Mouse (Mus musculus) lung, postnatal 4 days (tissue): ENCODE data around the gene Ipmk.

Experiments used
- DNase-seq, 2 experiments: peaks; one replicate each; pipeline ENCODE4 v3.0.0; 2021

The Ipmk gene

DNA sequence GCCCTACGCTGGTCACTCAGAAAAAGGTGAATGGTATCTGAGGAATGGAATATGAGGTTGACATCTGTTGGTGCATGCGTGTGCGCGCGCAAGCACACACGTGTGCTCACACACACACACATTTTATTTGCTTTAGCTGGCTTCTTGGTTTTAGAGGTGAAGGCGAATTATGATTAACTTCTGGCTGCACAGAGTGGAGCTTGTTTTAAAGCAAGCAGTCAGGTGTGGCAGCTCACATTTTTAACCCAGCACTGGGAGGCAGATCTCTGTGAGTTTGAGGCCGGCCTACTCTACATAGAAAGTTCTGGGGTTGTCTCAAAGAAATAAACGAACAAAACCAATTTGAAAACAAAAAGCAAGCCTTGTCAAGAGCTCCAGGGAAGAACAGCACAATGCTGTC is 6.3 kb upstream of the Ipmk start:
- DNase-seq, result no peak

DNA sequence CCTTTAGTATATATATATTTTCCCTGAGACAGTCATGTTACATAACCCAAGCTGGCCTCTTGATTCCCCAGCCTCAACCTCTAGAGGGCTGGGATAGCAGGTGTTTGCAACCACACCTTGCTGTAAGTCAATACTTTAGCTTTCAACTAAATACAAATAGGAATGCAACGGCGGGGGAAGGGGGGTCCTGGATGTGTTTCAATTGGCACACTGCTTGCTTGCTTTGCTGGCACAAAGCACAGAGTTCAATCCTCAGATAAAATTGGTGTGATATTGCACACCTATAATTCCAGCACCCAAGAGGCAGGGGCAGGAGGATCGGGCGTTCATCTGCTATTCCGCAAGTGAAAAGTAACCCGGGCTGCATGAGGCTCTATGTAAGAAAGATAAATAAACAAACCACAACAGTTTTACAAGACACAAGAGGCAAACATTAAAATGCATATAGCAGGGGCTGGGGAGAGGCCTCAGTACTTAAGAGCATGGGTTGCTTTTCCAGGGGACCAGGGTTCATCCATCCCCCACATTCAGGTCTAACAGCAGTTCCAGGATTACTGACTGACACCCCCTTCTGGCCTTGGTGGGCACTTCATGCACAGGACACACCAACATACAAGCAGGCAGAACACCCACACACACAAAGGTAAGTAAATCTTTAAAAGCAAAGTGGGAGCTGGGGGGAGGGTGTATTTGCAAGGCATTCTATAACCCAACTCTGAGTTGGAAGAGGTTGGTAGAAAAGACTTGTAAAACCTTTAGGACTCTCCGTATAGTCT is 5.3 kb upstream of the Ipmk start:
- peak in 1 of 2 experiments; percentile 26 for DNase-seq

DNA sequence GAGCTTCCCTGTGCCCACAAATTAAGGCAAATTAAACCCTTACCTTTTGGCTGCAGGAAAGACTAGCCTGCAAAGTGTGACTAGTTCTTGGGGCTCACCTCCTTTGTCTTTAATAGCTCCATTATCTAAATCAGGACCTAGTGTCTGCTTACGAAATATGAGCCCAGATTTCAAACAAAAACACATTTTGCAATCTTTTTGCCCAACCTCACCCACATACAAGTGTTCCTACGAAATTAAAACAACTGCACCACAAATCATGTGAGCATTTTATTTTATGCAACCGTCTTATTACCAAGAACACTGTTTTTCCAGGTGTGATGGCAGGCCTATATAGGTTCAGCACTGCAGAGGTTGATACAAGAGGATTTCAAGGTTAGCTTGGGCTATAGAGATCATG is 4.4 kb upstream of the Ipmk start:
- no peak for DNase-seq

DNA sequence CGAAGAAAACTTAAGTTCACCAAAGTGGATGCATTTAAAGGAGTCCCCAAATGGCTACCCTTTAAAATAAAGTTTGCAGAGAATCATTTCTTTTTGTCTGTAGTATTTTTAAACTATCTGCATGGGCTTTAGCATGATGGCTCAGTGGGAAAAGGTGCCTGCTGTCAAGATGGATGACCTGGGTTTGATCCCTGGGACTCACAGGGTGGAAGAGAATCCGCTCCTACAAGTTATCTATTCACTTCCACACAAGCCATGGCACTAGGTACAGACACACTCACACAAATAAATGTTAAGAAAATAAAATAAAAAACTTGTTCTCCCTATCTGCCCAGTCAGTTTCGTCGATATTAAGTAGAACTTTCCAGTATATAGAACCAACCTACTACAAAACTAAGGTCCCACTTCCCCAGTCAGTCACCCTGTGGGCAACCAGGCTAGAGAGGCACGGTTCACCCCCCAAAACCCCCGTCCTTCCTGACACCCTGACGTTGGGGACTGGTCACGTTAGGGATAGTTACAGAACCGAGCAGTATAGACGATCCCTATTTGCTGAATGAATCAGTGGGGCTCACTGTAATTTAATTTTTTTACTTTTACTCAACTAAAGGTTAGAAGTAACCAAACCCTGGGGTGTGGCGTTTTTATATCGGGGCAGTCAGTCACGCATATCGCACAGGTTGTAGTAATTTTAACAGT is 3.8 kb upstream of the Ipmk start:
- DNase-seq, result no peak

DNA sequence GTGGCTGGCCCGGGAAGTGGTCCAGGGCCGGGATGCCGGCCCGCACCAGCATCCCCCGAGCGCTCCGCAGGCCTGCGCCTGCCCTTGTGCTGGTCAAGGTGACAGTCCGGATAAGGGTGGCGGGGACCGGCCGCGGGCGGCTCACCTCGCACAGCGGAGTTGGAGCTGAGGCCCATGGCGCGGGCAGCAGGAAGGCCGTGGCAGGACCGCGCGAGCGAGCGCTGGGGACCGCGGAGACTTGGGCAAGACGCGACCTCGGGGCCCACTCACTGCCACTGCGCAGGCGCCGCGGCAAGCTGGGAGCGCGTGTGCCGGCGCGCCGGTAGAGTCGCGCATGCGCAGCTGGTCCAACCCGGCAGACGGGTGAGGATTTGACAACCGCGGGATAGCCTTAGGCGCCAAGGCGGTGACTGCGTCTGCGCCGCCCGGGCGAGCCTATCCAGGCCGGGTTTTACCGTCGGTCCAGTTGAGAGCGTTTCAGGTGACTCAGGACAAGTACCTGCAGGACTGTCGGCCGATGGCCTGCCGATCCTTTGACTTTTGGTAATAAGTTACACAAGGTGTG is 2.9 kb upstream of the Ipmk start, which contains the start of gene Cisd1:
TSS of gene Cisd1 (minus strand) at position 376 of the 565 bp plus-strand sequence.
- DNase-seq, result peak; percentile 95 to 97

DNA sequence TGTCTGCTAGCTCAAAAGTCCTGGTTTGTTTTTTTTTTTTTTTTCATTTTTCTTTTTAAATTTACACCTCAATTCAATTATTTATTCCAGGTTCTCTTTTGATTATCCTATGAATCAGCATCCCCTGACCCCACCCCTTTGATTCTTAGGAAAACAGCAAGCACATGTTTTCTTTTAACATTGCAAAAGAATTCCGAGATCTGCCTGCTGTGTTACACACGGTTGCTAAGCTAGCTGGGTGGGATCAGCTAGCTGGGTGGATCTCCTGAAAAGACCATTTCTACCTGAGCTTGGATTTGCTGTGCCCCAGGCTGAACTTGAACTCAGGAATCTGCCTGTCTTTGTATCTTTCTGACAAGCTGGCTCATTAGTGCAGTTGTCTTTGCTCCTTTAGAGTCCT is 1.5 kb upstream of the Ipmk start:
- DNase-seq, result no peak

DNA sequence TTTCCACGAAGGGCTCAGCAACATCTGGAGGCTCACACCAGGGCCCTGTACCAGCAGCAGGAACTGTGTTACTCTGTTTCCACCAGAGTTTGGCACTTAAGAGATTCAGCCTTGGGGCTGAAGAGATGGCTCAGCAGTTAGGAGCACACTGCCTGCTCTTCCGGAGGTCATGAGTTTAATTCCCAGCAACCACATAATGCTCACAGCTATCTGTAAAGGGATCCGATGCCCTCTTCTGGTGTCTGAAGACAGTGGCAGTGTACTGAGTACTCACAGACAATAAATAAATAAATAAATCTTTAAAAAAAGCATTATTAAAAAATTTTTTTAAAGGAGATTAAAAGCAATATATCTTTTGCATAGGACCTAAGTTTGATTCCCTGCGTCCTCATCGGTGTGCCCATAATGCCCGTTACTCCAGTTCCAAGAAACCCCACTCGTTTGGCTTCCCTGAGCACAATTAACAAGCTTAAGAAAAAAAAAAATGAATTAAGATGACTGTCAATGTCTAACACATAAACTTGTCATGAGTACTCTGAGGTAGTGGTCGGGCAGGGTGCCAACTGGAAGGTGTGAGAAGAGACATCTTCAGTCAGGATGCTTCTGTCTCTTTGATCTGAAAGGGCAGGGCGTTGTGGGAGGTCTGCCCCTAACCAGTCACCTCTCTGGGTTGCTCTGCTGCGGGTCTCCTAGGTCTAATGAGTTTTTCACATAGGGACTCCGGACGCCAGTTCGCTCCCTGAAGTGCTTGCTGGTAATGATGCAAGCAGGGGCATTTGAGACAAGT is 648 bp upstream of the Ipmk start:
- DNase-seq, result no peak

DNA sequence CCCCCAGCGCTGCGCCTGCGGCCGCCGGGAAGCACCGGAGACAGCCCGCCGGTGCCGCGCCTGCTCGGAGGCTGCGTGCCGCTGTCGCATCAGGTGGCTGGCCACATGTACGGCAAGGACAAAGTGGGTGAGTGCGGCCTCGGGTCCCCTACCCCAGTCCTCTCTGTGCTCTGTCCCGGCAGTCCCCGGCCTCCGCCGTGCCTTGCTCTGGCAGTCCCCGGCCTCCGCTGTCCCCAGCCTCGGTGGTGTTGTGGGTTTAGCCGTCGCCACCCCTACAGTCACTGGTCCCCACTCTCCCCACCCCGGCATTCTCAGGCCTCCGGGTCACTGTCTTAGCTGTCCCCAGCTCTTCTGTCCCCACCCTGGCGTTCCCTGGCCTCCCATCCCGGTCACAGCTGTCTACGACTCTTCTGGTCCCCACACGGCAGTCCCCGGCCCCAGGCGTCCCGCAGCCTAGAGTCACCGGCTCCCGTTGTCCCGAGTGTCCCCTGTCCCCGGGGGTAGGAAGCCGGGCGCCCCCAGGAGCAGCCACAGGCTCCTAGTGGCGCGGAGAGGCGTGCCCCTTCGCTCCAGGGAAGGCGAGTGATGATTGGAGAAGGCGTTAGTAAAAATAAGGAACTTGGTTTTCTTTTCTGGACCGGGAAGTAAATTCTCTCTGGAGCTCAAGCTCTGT is 537 bp downstream of the Ipmk start:
- DNase-seq, result peak; percentile 67 to 70

DNA sequence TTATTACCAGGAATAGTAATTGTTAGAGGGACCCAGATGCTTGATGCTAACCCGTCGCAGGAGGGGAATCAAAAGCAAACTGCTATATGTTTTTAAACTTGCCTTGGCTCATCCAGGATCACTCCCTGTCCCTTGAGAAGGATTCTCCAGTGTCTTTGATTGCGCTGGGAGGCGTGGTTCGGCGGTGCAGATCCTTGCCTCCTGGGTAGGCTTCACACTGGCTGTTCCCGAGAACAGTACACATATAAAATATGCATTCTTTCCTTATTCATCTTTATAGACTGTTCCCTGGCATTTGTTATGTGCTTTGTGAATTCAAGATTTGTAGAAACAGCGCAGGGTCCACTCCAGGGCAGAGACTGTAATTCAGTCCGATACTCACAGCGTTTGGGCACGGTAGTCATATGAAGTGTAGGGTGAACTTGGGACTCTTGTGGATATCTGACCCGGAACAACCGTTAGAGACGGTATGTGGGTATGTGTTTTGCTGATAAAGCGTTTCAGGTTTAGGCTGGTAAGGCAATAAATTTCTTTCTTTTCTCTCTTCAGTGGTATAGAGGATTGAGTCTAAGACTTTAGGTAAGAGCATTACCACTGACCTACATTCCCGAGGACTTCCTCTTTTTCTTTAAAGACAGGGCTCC is 1.2 kb downstream of the Ipmk start:
- no peak for DNase-seq

DNA sequence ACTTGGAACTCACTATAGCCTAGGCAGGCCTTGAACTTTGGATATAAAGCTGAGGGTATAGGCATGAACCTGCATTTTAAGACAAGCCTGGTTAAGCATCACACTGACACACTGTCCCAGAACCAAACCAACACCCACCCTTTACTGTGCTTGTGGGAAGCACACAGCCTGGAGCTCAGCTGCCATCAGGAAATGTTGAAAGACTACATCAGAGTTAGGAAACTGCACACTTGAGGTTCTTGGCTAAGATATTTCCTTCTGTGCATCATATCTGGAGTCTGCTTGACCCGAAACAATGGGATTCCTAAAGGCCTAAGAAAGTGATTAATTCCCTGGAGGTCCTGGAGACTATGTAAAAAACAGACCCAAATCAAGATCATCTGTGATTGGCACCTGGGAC is 1.7 kb downstream of the Ipmk start:
- DNase-seq, result peak in 1 of 2 experiments; percentile 25

DNA sequence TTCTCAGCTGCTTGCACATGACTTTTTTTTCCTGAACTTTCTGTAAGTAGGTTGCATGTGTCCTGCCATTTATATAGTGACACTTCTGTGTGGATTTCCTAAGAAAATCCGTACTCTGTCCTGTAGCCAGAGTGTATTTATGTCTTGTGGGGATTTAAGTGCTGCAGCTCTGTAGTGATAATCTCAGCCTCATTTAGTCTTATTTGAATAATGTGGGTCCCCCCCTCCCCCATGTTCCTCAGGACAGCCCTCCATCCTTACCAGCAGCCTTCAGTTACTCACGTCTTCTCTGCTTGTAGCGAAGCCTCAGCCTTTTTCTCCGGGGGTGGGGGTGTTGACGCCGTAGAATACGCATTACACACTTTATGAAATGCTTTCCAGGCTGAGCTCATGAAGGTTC is 3.7 kb downstream of the Ipmk start:
- no peak for DNase-seq

DNA sequence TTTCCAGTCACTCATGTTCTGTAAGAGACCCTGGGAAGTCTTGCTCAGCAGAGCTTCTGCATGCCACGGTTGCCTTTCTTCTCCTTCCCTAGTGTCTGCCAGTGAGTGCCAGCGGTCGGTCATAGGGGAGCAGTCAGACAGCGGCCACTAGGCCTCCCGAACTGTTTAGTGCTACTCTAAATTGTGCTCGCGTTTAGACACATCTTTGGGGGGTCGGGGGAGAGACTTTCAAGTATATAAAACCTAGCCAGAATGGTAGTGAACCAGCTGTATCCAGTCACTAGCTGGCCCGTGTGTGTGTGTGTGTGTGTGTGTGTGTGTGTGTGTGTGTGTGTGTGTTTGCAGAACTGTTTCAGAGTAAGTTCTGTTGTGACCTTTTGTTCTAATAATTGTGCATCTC is 6.3 kb downstream of the Ipmk start:
- DNase-seq, result peak; percentile 18 to 56

DNA sequence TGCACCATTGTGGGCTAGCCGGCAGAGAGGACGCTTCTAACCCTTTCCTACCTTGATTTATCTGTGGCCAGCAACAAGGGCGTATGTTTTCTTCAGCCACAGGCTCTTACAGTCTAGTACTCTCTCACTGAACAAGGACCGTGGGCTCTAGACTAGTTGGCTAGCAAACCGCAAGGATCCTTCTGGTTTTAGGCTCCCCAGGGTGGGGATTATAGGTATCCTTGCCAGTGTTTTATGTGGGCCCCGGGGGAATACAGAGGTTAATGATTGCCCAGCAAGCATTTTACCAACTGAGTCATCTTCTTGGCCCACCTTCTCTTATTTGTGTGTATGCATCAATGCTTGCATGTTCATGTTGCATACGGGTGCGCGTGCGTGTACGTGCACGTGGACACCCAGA is 7.4 kb downstream of the Ipmk start:
- no peak for DNase-seq

DNA sequence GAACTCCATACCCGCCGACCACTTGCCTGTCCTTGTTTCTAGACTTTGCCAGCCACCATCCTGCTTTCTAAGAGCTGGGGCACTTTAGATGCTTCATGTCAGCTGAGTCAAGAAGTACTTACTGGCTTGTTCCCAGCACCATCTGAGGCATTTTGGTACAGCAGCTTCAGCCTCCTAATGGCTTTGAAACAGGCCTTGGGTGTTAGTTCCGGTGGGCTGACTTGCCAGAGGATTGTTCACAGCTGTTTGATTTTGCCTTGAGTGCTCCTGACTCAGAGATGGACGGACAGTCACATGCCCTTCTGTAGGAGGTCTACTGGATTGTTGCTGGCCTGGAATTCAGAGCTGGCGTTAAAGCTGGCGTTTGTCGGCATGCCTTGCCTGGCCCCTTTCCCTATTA is 13.5 kb downstream of the Ipmk start:
- peak; percentile 69 to 85 for DNase-seq

DNA sequence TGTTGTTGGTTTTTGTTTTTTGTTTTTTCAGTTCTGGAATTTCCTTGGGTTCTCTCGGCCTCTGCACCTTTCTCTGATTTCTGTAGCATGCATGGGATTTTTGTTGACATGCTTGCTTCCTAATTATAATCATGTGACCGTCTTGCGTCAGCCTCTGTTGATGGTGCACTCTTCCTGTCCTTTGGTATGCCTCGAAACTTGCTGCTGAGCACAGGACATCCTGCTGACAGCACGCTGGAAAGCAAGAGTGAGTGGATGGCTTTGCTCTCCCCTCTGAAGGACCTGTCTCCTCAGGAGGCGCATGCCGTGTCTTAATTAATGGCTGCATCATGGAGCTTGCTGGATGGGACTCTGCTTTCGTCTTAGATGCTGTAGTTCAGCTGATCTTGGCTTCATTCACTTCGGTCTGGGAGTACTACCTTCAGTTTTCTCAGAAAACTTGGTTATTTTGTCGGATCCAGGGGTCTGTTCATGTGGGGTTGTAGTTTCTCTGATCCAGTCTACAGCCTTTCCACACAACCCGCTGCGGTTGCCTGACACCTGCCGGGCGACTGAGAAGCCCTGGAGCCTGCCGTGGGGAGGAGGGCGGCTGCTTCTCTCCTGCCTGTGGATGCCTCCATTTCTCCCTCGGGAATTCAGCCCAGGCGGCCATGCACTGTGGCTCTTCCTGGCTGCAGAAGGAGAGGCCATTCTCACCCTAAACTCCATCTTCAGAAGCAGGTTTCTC is 14.4 kb downstream of the Ipmk start:
- peak; percentile 53 to 57 for DNase-seq

DNA sequence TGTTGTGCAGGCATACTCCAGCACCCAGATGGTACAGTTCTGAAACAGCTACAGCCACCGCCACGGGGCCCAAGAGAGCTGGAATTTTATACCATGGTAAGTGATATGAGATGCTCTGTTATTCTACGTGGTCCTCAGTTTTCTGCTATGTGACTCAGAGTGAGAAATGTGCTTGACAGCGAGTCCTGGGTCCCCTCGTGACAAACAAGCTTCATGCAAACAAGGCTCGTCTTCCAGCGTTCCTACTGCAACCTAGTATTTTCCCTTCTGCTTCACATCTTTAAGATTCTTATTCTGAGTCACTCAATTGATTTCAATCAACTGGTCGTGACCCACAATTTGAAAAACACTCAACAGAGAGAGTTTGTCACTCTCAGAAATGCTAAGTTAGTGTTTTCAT is 15.9 kb downstream of the Ipmk start:
- DNase-seq, result no peak

DNA sequence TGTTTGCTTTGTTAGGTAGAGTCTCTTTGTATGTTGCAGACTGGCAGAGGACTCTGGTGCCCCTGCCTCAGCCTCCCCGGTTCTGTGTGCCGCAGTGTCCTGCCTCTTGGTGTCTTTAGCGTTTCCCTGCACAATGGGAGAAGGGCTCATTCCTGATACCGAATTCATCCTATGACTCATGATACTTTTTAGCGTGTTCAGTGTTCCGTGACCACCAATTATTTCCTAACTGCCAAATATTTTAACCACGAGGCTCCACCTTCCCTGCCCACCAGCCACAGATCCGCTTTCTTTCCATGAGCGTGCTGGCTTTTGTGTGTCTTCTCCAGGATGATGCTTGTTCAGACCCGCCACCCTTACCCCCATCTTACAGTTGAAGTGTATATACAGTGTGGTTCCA is 16.3 kb downstream of the Ipmk start:
- no peak for DNase-seq

DNA sequence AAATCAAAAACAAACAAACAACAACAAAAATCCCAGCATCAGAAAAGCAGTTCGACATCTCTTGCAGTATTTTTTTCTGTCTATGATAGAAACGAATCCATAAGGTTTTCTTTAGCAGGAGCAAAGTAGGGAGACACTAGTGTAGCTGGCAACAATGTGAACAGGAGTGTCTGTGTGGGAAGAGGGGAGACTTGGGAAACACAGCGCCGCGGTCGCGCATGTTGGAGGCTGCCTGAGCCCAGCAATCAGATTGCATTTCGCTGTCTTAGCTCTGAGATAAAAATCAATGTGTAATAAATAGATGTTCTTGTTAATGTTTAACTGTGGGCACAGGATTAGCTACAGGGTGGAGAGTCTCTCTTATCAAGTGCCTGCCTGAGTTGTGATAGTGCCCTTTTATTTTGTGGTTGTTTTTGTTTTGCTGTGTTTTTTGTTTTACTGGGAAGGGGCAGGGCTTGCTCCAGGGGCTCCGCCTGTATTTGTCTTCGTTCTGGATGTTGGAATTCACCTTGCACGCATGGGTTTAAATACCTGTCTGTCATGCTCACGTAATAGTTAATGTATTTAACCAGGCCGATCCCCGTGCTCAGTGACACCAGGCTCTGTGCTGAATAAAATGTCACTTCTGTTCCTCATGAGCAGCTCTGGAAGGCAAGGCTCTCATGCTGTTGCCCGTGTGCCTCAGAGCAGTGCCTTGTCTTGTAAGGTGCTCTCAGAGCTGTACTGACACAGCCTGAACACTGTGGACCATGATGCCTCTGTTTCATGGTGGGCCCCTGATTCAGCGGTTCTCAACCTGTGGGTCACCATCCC is 20.8 kb downstream of the Ipmk start:
- DNase-seq, result no peak

DNA sequence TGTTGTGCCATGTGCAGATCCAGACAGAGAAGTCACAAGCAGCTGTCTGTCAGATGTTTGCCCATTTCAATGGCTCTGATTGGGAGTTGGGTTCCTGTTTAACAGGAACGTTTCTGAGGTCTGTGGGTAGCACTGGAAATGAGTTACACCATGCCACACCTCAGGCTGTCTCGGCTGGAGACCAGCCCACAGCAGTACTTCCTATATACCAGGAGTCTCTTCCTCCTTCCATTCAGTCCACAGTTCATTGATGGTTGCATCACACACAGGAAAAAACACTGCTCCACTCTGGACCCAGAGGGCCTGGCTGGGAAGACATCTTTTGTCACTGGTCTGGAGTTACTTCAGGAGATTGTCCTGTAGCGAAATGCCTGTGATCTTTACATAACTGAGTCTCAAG is 21.9 kb downstream of the Ipmk start:
- DNase-seq, result peak; percentile 27 to 38

DNA sequence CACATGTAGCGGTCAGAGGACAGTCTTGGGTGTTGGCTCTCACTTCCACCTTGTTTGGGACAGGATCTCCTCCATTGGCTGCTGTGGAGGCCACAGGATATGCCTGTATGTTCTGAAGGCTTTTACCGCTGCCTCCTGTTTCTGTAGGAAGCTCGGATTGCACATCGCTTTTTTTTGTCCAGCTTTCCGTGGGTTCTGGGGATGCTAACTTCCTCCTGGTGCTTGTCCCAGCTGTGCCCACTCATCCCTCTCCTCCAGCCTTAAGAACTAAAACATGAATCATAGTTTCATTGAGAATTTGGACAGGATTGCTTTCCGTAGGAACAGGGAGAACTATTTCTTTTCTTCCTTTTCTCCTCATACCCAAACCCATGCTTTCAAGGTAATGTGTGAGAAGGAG is 24.3 kb downstream of the Ipmk start:
- no peak for DNase-seq

DNA sequence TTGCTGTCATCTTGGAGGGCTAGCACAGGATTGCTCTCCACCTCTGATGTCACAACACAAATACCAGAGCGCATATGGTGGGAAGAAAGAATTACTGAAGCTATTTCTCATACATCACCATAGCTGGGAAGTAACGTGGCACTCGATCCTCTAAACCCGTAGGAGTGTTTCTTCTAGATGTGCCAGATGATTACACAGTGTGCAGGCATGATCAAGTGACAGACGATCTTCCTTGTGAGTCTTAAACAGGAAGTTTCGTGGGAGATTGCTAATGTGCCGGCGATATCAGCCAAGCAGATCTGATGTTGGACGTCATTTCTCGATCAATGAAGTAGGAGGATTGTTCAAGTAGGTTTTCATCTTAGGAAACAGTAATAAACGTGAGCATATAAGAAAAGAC is 26.1 kb downstream of the Ipmk start:
- DNase-seq, result no peak
